Mouse (Mus musculus) inflammation-experienced regulatory T-cells, adult 6 months (primary cell): ENCODE data around the gene Trub1. TPM values are rescaled to one million over a fixed set of nuclear protein-coding genes. Genes with fewer than 3 reads are reported as not detected.
A peak's percentile ranks its signal among the peaks of the same experiment; 100 is the strongest.

ENCODE experiments used
- ATAC-seq: one replicate; pipeline ENCODE4 v1.8.0; 2017
- polyA plus RNA-seq, 3 experiments: library from polyadenylated mRNA; unstranded; fragments of 100-300 nt; shearing (Covaris generic); gene quantifications; one replicate each; pipeline ENCODE4 v1.2.1; 2017

The Trub1 gene
- polyA plus RNA-seq, 3 experiments from 2014 or later, result 5.2 to 13.7 (median 10.6) TPM

DNA sequence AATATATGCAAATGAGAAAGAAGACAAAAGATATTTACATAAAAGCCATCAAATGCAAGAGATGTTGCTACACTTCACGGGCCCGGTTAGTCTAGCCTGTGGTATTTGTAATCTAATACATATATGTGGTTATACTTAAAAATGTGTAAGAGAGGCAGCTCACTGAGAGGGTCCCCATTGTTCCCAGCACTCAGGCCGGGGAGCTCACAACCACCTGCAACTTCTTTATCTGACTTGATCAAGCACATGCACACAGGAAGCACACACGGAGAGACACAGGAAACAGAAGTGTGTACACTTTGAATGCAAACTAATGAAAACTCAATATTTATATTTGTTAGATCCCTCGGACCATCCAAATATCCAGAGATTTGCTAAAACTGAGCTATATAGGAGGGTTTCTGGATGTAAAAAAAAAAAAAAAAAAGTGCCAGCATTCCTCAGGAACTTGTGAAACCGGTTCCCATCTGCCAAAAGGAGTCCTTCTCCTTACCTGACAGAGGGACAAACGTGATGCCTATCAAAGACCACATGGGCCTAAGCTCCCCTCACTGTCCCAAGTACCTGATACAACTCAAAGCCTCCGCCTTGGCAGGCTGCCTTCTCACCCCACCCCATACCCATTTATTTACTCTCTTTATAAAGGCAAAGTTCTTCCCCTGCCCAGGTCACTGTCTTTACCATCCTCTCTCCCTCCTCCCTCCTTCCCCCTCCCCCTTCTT is 9.6 kb upstream of the Trub1 start:
- no peak for ATAC-seq

DNA sequence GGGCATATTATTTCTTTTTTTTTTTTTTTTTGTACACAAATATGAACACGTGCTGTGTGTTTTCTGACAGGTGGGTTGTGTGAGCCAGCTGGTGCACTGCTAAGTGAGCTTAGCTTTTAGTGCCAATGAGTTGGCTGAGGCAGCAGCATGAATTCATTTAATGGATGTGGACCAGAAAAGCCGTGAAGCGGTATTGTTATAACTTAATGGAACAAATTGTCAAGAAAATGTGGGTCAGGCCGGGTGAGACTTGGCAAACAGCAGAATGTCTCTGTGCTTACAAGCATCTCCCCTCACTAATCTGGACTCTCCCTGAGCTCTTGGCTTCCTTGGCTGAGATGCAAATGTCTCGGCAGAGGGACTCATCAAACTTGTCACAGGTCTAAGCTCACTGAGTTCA is 7.7 kb upstream of the Trub1 start:
- no peak for ATAC-seq

DNA sequence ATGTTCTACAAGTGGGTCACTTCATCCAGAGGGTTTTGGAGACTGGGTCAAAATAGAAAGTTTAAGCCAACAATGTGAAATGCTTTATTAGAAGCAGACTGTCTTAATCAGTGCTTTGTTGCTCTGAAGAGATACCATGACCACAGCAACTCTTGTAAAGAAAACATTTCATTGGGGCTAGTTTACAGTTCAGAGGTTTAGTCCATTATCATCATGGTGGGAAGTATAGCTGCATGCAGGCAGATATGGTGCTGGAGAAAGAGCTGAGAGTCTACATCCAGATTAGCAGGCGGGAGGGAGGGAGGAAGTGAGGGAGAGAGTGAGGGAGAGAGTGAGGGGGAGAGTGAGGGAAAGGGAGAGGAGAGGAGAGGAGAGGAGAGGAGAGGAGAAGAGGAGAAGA is 1.9 kb upstream of the Trub1 start:
- ATAC-seq, result no peak

DNA sequence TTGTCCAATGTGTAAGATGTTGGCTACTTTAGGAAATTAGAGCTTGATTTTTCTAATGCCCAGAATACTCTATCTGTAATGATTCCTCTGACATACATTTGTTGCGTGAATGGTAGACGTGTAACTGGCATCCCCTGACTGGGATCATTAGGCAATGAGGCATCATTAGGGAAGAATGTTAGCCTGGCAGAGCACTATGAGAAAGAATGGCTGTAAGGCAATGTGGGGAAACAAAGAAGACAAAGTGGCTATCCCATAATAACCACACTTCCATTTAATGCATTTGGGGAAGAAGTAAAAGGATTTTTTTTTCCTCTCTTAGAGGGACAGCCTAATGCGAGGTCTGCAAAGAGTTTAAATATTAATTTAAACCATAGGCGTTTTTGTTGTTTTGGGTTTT is 950 bp upstream of the Trub1 start:
- ATAC-seq, result no peak

DNA sequence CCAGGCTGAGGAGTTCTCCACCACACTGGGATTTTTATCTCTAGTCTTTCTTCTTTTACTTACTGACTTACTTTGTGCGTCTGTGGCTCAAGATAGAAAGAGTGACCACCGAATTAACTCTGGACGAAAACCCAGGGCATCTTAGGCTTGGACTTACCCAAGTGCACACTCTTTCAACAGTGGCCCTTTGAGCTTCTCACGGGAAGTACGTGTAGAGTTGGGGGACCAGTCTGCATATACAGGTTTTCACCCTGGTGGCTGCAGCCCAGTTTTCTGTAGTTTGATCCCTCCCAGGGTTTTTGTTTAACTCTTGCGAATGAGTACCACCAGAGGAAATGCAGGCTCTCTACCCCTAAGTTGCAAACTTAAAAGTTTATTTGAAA is 497 bp downstream of the Trub1 start:
- ATAC-seq, result no peak

DNA sequence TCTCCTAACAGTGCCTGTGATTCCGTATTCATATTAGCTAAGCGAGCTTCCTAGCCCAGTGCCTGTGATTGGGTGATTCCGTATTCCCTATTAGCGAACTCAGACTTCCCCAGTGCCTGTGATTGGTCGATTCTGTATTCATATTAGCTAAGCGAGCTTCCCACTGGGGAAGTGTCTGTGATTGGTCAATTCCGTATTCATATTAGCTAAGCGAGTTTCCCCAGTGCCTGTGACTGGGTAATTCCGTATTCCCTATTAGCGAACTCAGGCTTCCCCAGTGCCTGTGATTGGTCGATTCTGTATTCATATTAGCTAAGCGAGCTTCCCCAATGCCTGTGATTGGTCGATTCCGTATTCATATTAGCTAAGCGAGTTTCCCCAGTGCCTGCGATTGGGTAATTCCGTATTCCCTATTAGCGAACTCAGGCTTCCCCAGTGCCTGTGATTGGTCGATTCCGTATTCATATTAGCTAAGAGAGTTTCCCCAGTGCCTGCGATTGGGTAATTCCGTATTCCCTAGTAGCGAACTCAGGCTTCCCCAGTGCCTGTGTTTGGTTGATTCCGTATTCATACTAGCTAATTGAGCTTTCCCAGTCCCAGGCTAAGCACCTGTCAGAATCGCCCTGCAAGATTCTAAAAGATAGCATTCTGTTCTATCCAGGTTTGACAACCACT is 2.7 kb downstream of the Trub1 start:
- no peak for ATAC-seq

DNA sequence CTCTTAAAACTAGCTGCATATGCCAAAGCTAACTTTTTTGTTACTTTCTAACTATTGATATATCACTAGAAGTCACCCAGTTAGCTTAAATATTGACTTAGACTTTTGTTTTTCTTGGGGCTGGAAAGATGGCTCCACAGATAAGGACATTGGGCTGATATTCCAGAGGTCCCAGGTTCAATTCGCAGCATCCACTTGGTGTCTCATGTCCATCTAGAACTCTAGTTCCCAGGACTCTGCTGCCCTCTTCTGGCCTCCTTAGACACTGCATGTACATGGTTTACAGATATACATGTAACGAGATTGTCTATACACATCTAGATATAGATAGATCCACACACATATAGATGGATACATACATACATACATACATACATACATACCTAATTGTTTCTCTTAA is 4.4 kb downstream of the Trub1 start:
- ATAC-seq, result no peak

DNA sequence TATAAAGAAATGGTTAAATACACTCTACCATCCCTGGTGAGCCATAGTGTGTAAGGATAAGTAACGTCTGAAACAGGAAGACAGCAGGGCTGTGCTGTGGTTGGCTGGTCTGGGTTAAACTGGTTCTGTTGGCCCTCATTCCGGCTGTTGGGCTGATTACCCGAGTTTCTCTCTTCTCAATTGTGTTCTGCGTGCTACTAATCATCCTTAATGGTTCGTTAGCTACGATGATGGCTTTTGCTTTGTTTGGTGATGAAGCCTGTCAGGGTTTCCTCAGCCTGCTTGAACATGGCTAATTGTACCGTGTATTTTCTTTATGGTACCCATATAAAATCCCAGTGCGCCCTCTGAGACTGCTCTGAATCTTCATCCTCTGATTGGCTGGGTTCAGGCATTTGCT is 11.0 kb downstream of the Trub1 start:
- no peak for ATAC-seq

DNA sequence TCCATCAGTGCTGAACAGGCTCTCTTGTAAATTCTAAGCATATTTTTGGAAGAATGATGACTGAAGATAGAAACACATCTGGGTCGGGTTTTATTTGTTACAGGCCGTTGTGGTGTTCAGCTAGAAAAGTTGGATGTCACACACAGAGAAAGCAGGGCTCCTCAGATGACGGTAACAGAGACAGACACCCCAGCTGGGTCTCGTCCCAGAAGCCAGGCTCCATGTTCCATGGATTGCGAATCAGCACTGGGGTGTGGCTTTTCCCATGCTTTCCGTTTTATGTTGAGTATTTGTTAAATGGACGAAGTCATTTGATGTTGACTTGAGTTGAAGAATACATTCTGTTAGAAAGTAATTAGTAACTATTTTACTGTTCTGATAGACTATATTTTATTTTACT is 13.0 kb downstream of the Trub1 start:
- no peak for ATAC-seq

DNA sequence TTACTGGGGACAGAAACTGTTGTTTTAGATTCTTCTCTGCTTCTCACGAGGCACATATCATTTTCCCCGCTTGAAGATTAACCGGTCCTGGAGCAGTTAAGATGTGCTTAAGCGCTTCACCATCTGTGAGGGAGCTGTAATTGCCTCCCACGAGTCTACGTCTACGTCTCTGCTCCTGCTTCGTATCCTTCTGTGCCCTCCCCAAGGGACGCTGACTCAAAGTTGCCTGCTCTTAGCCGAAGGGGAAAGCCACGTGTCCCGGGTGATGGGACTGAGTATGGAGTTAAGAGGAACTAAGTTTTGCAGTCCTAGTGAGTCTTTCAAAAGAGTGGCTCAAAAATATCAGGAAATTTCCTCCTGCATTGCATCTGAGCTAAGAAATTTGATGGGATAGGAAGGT is 18.3 kb downstream of the Trub1 start:
- ATAC-seq, result no peak

DNA sequence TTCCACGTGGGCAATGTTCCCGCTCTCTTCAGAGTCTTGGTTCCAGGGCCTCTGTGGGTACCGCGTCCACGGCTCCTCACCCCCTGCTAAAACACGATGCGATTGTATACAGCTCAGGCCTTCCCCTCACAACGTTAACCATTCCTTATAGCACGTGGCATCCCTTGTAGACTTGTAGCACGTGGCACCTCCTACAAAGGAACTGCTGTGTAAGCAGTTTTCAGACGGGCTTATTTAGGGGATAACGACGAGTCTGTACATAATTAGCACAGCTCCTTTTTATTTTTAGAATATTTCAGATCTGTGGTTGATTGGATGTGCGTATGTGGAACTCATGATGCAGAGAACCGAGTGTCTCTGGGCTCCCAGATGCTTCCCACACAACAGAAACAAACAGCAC is 19.5 kb downstream of the Trub1 start:
- no peak for ATAC-seq

DNA sequence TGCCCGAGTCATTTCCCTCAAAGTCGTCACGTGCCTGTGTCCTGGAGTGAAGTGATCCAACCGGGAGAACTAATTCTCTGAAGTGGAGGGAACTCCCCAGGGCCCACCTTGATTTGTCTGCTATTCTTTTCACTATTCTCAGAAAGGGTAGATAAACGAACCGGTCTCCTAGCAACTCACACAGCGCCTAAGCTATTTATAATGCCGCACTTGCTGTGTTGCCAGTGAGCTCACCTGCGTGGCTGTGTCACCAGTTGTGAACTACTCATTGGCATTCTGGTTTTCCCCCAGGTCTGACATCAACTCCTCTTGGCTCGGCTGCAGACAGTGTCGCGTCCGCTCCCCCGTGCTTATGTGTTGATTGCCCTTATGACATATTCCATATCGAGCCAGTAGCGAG is 20.6 kb downstream of the Trub1 start:
- ATAC-seq, result no peak

DNA sequence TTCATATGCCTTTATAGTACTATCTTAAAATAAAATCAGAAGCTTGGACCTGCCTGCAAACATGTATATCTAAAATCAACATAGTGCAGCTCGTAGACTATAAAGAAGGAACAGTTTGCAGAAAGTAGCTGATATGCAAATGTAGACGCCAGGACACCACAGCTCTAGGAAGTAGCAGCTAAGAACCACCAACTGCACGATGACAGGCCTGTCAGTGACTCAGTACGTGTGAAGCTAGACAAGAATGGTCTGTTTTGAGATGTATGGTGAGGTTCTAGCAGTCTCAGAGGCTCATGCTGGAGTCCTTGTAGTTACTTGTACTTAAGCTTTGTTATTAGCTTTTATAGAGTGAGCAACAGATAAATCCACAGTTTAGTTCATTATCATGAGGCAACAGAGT is 22.6 kb downstream of the Trub1 start:
- ATAC-seq, result no peak

DNA sequence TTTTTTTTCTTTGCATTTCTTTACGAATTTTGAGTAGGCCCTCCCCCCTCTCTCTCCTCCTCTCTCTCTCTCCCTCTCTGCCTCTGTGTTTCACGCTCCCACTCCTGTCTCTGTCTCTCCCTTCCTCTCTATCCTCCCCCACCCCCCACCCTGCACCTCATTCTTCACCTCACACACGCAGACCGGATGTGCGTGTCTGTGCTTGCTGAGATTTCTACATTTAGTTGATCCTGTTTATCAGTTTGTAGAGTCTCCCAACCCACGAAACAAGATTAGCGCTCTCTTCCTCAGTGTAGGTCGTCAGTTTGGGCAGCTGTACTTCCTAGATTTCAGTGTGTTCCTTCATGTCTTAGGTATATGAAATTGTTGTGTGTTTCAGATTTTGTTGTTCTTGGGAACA is 24.6 kb downstream of the Trub1 start:
- ATAC-seq, result peak; percentile 58

DNA sequence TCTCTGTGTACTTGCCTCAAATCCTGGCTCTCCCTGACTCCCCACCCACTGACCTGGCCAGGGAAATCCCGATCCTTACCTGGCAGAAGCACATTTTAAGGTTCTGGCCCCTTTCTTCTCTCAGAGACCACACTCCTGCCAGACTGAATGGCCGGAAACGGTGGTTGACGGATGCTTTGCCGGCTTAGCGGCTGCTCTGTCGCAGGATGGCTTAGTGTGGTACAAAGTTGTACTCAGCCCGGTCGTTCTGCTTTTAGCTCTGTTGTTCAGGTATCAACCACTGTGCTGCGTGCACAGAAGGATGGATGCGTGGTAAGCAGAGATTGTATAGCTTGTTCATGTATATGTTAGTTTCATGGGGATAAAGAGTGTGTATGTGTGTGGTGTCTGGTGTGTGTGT is 25.3 kb downstream of the Trub1 start:
- ATAC-seq, result peak; percentile 35

DNA sequence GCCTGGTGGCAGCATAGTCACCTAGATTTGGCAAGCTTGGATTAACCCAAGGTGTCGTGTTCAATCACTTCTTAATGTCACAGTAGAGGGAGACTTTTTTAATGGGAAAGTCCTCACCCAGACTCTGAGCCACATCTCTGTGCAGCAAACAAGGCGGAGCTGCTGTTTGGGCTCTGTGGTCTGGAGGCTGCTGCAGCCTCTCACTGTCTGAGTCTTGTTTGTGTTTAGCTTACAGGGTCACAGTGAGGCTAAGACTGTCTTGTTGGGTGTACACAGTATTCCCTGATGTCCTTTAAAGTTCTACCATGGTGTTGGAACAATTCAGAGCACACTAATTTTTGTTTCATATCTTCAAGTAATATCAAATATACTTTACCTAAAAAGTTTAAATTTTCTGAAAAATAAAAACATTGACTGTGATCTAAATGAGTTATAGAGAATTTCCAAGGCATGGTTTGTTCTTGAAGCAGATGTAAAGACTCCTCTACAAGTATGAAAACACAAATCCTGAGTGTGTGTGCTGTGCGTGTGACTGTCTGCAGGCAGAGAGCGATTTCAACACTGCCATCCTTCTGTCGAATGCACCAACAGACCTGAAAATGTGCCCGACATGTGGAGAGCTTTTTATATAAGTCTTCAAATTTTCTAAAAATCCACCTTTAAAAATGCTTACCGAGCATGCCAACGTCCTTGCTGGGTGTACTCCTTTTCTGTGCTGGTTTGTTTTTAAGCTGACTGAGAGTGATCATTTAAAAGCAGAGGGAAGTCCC is 27.4 kb downstream of the Trub1 start:
- no peak for ATAC-seq

DNA sequence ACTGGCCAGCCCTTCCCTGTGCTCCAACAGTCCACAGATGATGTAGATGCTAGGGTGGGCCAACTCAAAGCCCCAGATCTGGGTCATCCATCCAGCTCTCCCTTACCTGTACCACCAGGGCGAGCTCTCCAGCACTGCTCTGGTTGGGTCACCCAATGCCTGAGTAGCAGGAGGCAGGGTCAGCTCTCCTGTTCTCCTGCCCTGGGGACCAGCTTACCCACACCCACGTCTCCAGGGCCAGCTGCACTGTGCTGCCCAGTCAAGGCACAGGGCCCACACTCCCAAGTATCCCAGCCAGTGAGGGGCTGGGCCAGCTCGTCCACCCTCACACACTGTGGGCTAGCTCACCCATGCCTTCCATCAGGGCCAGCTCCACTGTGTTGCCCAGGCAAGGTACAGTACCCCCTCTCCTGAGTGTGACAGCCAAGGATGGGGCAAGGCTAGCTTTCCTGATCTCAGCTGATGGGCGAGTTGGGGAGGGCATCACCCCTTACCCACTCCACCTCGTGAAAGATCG is 29.1 kb downstream of the Trub1 start:
- no peak for ATAC-seq

DNA sequence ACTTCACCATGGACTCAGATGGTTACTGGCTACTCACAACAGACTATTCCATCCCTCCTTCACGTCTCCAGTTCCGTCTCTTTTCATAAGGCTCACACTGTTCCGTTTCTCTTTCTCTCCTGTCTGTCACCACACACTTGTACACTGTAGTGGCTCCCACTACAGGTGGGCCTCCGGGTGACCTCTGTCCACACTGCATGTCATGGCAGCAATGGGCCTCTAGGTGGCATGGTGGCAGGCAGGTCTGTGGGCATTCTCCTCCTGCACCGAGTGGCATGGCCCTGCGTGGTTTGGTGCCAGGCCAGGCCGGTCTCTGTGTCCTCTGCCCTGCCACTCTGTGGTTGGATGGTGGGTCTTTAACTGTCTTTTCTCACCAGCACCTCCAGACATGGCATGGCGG is 30.1 kb downstream of the Trub1 start:
- ATAC-seq, result no peak

DNA sequence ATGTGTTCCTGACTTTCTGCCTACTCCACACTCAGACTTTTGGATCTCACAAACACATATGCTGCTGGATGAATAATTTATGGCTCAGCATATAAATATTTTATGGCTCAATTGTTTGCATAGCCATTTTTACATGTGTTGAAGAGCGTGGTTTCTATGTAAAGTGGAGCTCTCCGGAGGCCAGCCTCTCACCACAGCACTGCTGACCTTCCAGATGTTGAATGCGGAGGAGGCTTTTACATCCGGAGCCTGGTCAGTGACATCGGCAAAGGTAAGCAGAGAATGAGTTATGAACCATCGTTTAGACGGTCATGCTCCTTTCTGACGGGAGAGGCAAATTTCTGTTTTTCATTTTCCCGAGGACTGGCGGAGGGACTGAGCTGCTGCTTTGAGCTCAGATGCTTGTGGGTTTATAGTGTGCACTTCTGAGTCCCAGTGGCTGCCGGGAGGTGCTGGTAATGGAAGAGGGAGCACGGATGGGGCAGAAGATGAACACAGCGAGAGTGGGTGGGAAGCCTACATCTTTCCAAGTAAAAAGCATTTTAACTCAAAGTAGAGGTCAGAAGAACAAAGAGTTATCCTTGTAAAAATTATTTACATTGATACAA is 34.4 kb downstream of the Trub1 start:
- no peak for ATAC-seq

DNA sequence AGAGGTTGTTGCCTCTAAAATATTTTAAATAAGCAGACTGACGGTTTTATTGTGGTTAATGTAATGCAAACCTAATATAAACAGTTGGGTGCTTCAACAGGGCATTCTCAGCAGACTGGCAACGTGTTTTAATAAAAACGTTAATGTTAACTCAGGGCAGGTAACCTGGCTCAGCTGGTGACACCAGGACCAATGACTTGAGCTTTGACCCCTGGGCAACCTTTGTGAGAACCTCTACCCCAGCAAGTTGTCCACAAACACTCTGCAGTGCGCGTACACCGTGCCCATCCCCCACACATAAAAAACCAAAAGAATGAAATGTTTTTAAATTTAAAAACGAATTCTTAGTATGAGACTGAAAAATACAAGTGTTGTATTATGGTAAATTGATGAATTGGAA is 36.8 kb downstream of the Trub1 start:
- no peak for ATAC-seq

DNA sequence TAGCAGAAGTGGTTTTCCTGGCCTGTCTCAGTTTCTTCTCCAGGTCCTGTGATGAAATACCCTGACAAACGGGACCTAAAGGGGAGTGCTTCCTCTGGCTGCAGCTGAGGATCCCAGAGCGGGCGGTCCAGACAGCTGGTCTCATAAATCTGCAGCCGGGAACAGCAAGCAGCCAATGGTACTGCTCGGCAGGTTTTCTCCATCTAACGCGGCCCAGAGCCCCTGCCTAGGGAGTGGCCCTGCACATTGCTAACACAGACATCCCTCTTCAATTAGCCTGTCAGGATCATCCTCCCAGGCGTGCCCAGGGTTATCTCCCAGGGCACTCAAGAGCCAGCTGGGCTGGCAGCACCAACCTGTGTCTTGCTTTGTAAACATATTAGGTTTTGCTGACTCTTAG is 38.3 kb downstream of the Trub1 start:
- no peak for ATAC-seq

DNA sequence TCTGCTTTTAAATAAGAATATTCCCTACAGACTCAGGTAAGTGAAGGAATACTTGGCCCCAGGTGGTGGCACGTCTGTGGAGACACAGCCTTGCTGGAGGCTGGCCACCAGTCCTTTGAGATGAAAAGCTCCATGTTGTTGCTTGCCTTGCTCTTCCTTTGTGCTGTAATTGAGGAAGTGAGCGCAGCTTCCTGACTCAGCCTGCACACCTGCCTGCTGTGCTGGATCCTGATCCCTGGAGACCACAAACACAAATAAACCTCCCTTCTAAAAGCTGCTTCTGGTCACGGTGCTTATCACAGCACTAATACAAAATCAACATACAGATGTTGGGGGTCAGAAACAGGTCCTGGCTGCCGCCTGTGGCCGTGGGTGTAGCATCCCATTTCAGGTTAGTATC is 41.3 kb downstream of the Trub1 start:
- no peak for ATAC-seq

DNA sequence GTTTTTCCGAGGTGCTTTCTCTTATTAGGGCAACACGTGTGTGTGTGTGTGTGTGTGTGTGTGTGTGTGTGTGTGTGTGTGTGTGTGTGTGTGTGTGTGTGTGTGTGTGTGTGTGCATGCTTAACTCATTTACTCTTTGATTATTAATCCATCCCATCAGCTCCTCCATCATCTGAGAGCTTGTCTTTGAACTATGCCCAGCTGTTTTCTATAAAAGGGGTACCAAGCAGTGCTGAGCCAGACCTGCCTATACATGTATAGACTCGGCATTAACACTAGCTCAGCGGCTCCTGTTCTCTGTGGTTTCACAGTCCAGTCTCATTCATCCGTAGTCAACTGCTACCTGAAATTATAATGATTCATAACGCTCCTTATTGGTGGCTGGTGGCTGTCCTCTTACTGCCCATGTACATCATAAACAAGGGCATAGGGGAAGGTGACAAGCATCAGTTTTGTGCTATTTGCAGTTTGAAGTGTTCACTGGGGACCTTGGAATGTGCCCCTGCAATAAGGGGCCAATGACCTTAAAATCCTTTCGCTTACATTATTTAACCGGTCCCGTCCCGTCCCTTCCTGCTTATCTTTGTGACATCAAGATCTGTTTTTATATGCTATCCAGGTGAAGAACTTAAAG is 45.5 kb downstream of the Trub1 start:
- ATAC-seq, result no peak
